Mouse (Mus musculus): ENCODE data around the gene Bcl2l10. TPM values are rescaled to one million over a fixed set of nuclear protein-coding genes. Genes with fewer than 3 reads are reported as not detected.

Bcl2l10 gene
- polyA plus RNA-seq, 1 experiment: not detected

Other genes starting within 250 kb of the Bcl2l10 start
- gene Myo5c, start 115.7 kb upstream of the Bcl2l10 start, polyA plus RNA-seq (2012; fragmentation: generic; extraction: Trizol): 0.07 TPM
- 24.3 TPM for gene Gnb5, start 41.5 kb upstream of the Bcl2l10 start, polyA plus RNA-seq (2012; fragmentation: generic; extraction: Trizol)
- gene Mapk6, start 62.2 kb downstream of the Bcl2l10 start, polyA plus RNA-seq (2012; fragmentation: generic; extraction: Trizol): 52.8 TPM
- 25.4 TPM for gene Leo1, start 93.8 kb downstream of the Bcl2l10 start, polyA plus RNA-seq (2012; fragmentation: generic; extraction: Trizol)
- 12.9 TPM for gene Tmod3, start 211.9 kb downstream of the Bcl2l10 start, polyA plus RNA-seq (2012; fragmentation: generic; extraction: Trizol)

All from myocyte (in vitro differentiated cells).